Mouse (Mus musculus): ENCODE measurements around the gene Slc4a1. TPM values are rescaled to one million over a fixed set of nuclear protein-coding genes. Genes with fewer than 3 reads are reported as not detected.

The Slc4a1 gene
- polyA plus RNA-seq, 1 experiment from 2014 or later, result 10.4 TPM

DNA sequence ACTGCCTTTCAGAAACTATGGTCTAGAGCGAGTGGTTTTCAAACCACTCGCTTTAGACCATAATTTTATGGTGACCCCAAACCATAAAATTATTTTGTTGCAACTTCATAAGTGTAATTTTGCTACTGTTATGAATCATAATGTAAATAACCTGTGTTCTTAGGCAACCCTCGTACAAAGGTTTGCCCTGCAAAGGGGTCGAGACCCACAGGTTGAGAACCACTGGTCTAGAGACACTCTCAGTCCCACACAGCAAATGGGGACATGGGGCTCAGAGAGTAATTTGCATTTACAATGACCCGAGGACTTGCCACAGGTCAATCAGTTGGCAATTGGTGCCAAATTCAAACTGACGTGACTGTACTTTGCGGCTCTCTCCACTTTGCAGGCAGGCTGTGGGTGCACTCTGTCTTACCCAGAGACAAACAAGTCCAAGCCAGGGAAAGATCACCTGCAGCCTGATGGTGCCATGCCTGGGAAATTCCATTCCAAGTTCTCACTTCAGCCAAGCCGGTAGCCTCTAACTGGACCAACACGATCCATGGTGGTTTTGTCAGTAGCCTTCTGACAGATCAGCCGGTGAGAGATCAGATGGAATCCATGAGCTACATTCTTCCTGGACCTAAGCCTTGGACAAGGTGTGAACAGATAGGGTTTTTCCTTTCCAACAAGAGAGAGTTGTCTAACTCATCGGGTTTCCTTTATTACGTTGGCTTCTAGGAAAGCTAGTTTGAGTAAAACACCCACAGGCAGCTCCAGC lies 6.1 kb upstream of the Slc4a1 start:
- peaks cover 9% of the 10 kb centered on the region; the same call in 1 of the 2 replicates for H3K27me3 ChIP-seq
- H3K36me3 ChIP-seq, result no peaks in the 10 kb centered on the region
- WGBS, result 78% methylated on average over 12 of the region's 12 CpGs
- H3K4me2 ChIP-seq, result no peak overlapping the region
- ATAC-seq (ENCODE audit: insufficient number of reproducible peaks, low FRiP score, low TSS enrichment, low read depth), result no peak
- no peak overlapping the region for H3K4me3 ChIP-seq
- H3K9ac ChIP-seq, result no peak overlapping the region
- H3K4me1 ChIP-seq, result peaks cover 12% of the 10 kb centered on the region
- H3K27ac ChIP-seq, result no peak overlapping the region
- H3K9me3 ChIP-seq, result no peaks in the 10 kb centered on the region

DNA sequence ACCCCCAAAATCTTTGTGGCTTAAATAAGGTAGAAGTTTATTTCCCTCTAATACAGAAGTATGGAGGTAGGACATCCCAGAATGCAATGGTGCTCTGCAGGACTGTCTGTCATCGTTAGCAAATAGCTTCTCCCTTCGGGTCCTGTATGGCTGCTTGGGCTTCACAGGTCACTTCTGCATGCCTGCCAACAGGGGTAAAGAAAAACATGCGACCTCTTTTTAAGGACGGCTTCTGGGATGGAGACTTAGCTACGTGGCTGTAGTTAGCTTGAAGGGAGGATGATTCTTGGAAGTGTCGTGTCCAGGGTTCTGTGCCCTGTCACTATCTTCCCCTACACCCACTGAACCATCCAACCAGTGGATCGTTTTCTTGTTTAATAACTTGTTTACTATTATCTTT lies 4.3 kb upstream of the Slc4a1 start:
- Histone ChIP-seq H3K36me3 (no peaks in the 10 kb centered on the region), H3K27ac (no peak overlapping the region), H3K4me1 (peaks cover 5% of the 10 kb centered on the region; the same call in 1 of the 2 replicates), H3K4me3 (no peak overlapping the region), H3K27me3 (0 out of 2 replicates have a peak, but pooled peaks cover 5% of the 10 kb centered on the region), H3K4me2 (no peak overlapping the region), H3K9me3 (no peaks in the 10 kb centered on the region), H3K9ac (no peak overlapping the region)
- no peak for ATAC-seq (ENCODE audit: insufficient number of reproducible peaks, low FRiP score, low TSS enrichment, low read depth)
- 45% methylated on average over 7 of the region's 7 CpGs for WGBS

DNA sequence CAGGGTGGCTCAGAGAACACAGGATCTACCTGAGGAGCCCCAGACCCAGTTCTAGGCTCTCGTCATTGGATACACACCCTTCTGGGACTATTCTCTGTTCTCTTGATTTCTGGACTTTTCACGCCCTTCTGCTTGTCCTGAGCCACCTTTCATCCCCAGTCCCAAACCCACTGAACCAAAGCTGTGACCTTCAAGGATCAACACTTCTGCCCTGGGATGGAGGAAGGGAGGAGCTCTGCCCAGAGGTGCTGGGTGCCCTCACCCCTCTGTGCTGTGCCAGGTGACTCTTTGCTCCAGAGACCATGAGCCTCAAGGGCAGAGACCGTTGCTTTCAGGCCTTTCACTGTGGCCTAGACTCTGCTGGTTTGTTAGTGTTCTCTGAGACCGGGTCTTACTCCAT lies 3.3 kb upstream of the Slc4a1 start:
- H3K9me3 ChIP-seq, result no peaks in the 10 kb centered on the region
- no peak overlapping the region for H3K27ac ChIP-seq
- WGBS, result 66% methylated on average over 4 of the region's 4 CpGs
- H3K4me1 ChIP-seq, result no peaks in the 10 kb centered on the region
- H3K4me3 ChIP-seq, result no peak overlapping the region
- H3K4me2 ChIP-seq, result no peak overlapping the region
- no peaks in the 10 kb centered on the region for H3K36me3 ChIP-seq
- H3K9ac ChIP-seq, result no peak overlapping the region
- no peak for ATAC-seq (ENCODE audit: insufficient number of reproducible peaks, low FRiP score, low TSS enrichment, low read depth)
- H3K27me3 ChIP-seq, result 0 out of 2 replicates have a peak, but pooled peaks cover 3% of the 10 kb centered on the region

DNA sequence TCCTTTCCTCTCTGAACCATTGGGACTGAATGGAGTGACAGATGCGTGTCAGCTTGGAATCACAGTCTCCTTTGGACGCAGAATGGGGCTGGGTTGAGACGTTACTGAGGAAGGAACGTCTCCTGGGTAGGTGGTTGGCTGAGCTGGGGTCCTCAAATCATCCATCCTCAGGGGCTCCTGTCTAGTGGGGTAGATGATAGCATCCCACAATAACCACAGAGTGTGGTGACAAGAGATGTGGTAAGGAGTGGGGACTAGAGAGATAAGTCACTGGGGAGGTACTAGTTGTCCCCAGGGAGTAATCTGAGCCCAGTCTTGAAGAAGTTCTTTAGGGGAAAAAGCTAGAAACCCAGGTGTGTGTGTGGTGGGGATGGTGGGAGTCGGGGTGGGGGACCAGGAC lies 2.3 kb upstream of the Slc4a1 start:
- Histone ChIP-seq H3K36me3 (no peaks in the 10 kb centered on the region), H3K27ac (no peak overlapping the region), H3K9ac (no peak overlapping the region), H3K4me3 (no peak overlapping the region), H3K4me1 (no peaks in the 10 kb centered on the region), H3K4me2 (no peak overlapping the region), H3K27me3 (0 out of 2 replicates have a peak, but pooled peaks cover 3% of the 10 kb centered on the region), H3K9me3 (no peaks in the 10 kb centered on the region)
- WGBS, result 79% methylated on average over 5 of the region's 5 CpGs
- no peak for ATAC-seq (ENCODE audit: insufficient number of reproducible peaks, low FRiP score, low TSS enrichment, low read depth)

DNA sequence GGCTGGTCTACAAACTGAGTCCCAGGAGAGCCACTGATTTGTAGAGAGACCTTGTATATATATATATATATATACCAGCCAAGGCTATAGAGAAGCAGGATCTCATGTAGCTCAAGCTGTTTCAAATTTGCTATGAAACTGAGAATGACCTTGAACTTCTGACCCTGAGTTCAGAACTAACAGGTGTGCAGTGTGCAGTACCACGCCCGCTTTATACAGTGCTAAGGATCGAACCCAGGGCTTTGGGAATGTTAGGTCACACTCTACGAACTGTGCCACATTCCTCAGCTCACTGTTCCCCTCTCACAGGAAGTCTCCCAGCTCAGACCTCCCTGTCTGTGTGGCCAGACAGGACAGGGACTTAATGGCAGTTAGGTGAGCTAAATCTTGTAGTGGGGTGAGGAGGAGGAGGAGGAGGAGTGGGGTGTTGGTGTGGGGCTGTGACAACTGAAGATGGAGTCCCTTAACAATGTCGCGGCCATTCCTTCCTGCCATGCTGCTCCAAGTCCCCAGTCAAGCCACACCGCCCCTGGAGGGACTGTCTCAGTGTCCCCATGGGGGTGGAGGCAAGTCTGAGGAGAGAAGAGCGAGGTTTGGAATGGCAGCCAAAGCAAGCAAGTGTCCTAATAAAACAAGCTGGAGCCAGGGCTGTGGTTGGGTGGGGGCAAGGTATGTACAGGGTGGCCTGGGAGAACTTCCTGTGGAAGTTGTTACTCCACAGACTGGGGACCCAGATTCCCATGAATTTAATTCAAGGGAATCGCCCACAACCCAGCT lies 1.7 kb upstream of the Slc4a1 start:
- H3K27ac ChIP-seq, result no peak overlapping the region
- no peak for ATAC-seq (ENCODE audit: insufficient number of reproducible peaks, low FRiP score, low TSS enrichment, low read depth)
- H3K4me1 ChIP-seq, result no peaks in the 10 kb centered on the region
- no peak overlapping the region for H3K4me3 ChIP-seq
- H3K4me2 ChIP-seq, result no peak overlapping the region
- H3K9me3 ChIP-seq, result no peaks in the 10 kb centered on the region
- WGBS, result 75% methylated on average over 9 of the region's 9 CpGs
- no peak overlapping the region for H3K9ac ChIP-seq
- H3K36me3 ChIP-seq, result no peaks in the 10 kb centered on the region
- H3K27me3 ChIP-seq, result 0 out of 2 replicates have a peak, but pooled peaks cover 3% of the 10 kb centered on the region

DNA sequence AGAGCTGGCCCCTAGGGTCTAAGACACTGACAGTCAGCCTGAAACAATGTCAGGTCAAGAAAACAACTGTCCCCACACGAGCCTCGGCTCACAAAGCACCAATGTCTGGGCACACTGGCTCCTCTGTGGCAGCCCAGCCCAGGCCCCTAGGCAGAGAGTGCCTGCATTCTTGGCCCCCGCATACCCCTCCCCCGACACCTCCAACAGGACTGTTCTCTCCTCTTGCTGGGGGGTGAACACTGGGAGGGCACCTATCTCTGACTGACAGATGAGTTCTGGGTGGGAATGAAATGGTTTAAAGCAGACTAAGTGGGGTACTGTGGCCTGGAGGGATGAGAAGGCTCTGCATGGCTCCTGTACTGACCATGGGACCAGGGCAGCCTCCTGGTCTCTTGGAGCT lies 304 bp downstream of the Slc4a1 start:
- no peak for ATAC-seq (ENCODE audit: insufficient number of reproducible peaks, low FRiP score, low TSS enrichment, low read depth)
- no peak overlapping the region for H3K4me3 ChIP-seq
- no peaks in the 10 kb centered on the region for H3K36me3 ChIP-seq
- H3K27me3 ChIP-seq, result no peaks in the 10 kb centered on the region
- H3K9me3 ChIP-seq, result no peaks in the 10 kb centered on the region
- H3K4me2 ChIP-seq, result no peak overlapping the region
- H3K4me1 ChIP-seq, result no peaks in the 10 kb centered on the region
- H3K27ac ChIP-seq, result no peak overlapping the region
- 64% methylated on average over 4 of the region's 4 CpGs for WGBS
- no peak overlapping the region for H3K9ac ChIP-seq

DNA sequence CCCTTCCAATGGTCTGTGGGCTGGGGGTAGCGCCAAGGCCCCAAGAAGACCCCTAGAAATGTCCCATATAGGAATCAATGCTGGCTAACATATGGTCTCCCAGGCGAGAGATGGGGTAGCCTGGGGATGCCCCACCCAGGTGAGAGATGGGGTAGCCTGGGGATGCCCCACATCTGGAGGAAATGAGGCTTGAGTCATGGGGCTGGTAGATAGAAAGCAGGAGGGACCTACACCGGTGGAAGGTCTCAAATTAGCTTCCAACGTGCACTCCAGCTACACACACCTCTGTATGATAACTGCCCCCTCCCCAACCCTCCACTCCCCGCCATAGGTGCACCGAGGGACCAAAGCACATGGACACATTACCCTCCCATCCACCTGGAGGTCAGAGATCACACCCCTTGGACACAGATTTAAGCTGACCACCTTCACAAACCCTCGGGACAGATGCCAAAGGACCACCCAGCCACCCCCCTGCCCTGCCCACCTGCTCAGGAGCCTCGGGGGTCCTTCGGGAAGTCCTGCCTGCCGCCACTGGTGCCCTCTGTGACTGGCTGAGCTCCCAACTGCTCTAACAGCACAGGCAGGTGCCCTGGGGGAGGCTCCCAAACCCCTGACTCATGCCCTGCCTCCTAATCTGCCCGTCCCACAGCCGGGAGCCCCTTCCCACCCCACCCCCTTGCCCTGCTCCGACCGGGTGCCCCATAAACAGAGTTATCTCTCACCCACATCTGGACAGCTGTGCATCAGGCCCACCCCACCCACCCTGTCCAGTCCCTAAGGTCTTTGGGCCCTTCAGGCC lies 1.2 kb downstream of the Slc4a1 start:
- WGBS, result 62% methylated on average over 14 of the region's 14 CpGs
- H3K9me3 ChIP-seq, result no peaks in the 10 kb centered on the region

DNA sequence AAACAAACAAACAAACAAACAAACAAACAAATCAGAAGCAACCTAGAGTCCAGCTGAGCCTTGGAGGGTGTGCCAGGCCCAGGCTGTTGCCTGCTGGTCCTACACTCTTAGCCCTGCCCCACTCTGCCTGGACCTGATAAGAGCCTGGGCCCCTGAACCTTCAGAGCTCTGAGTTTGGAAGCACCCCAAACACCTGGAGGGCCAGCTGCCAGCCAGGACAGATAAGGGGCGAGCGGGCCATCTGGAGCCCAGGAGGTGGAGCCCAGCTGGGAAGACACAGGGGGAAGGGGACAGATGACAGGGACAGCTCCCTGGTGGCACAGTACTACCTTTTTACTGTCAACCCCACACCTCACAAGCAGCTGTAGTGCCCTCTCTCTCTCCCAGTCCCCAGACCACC lies 2.4 kb downstream of the Slc4a1 start:
- Histone ChIP-seq H3K9me3 (no peaks in the 10 kb centered on the region), H3K9ac (no peak overlapping the region), H3K4me2 (no peak overlapping the region), H3K4me1 (no peaks in the 10 kb centered on the region), H3K27ac (no peak overlapping the region), H3K4me3 (no peak overlapping the region), H3K36me3 (no peaks in the 10 kb centered on the region), H3K27me3 (0 out of 2 replicates have a peak, but pooled peaks cover 3% of the 10 kb centered on the region)
- no peak for ATAC-seq (ENCODE audit: insufficient number of reproducible peaks, low FRiP score, low TSS enrichment, low read depth)
- WGBS, result 52% methylated on average over 2 of the region's 2 CpGs

More for the DNA sequence above, 1.2 kb downstream of the Slc4a1 start:
- H3K36me3 ChIP-seq, result no peaks in the 10 kb centered on the region
- no peak overlapping the region for H3K4me3 ChIP-seq
- no peak overlapping the region for H3K4me2 ChIP-seq
- no peak for ATAC-seq (ENCODE audit: insufficient number of reproducible peaks, low FRiP score, low TSS enrichment, low read depth)
- no peak overlapping the region for H3K9ac ChIP-seq
- H3K27ac ChIP-seq, result no peak overlapping the region
- H3K27me3 ChIP-seq, result no peaks in the 10 kb centered on the region
- H3K4me1 ChIP-seq, result no peaks in the 10 kb centered on the region

DNA sequence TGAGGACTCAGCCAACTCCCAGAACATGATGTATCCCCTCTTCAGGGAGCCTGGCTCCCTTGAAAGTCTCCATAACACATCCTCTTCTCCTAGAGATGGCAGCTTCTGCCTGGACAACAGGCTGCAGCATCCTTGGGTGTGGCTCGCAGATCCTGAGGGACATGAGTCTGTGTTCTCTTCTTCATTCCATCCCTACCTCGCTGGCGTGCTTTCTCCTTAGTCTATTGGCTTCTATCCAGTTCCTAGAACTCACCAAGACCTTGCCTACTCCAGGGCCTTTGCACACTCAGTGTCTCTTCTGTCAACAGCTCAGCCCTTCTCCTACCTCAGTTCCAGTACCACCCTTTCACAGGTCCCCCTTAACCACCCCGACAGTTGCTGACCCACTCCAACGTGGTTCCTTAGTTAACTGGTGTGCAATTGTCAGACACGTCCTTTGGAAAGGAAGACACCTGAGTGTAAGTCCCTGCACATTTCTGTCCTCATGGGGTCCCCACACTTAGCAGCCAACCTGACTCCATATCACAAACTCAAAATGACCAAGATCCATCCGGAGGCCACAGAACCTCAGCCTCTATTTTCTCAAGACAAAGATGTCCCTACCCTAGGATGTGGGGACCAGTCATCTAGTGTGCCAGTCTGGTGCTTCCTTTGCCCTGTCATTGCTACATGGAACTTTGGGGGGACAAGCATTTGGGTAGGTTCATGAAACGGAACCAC lies 4.1 kb downstream of the Slc4a1 start:
- Histone ChIP-seq H3K36me3 (no peaks in the 10 kb centered on the region), H3K27me3 (peaks cover 5% of the 10 kb centered on the region; the same call in 1 of the 2 replicates), H3K9me3 (no peaks in the 10 kb centered on the region), H3K4me2 (no peak overlapping the region), H3K9ac (no peak overlapping the region), H3K4me1 (no peaks in the 10 kb centered on the region), H3K4me3 (no peak overlapping the region), H3K27ac (no peak overlapping the region)
- 85% methylated on average over 8 of the region's 8 CpGs for WGBS
- no peak for ATAC-seq (ENCODE audit: insufficient number of reproducible peaks, low FRiP score, low TSS enrichment, low read depth)

DNA sequence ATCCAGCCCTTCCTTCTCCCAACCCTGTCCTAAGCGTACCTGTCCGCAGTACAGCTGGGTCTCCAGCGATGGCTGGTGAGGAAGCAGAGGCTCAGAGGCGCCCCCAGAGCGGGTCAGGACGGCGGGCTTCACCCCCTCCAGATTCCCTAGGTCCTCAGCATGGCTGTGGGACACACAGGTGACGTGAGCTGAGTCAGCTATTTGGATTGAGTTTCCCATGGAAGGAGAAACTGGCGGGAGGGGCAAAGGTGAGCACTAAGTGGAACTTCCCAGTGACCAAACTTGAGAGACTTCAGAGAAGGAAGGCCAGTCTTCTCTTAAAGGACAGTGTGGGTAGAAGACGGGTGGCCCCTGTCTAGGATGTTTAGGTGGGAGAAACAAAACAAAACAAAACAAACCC lies 7.6 kb downstream of the Slc4a1 start:
- H3K4me1 ChIP-seq, result no peaks in the 10 kb centered on the region
- no peak for ATAC-seq (ENCODE audit: insufficient number of reproducible peaks, low FRiP score, low TSS enrichment, low read depth)
- H3K4me2 ChIP-seq, result no peak overlapping the region
- H3K9ac ChIP-seq, result no peak overlapping the region
- H3K36me3 ChIP-seq, result no peaks in the 10 kb centered on the region
- WGBS, result 61% methylated on average over 10 of the region's 10 CpGs
- H3K27ac ChIP-seq, result no peak overlapping the region
- peaks cover 15% of the 10 kb centered on the region; the same call in 1 of the 2 replicates for H3K27me3 ChIP-seq
- H3K4me3 ChIP-seq, result no peak overlapping the region
- no peaks in the 10 kb centered on the region for H3K9me3 ChIP-seq

DNA sequence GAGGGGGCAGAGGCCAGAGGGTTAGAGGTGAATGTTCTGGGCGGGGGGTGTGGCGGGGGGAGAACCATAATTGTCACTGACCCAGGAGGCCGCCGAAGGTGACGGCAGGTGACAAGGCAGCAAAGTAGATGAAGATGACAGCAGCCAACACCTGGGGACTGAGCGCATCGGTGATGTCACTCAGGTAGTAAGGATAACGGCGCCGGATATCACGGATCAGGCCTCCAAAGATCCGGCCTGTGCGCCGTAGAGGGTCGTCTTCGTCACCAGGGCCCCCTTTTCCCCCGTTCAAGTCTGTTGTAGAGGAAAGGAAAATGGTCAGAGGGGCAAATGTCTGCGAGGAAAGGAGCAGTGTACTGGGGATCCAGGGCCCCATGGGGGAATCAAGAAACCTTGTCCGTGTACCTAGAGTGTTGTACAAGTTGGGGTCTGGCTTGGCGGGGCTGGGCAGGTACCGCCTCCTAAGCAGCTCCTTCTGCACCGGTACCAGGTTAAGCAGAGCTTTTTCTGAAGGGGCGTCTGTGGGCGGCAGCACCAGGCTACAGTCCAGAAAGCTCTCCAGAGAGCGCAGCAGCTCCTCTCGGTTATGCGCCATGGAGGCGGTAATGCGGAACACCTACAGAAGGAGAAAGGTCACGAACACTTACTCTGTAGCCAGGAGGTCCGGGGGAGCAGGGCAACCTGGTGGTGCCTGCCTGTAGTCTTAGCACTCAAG lies 9.2 kb downstream of the Slc4a1 start:
- Histone ChIP-seq H3K27ac (no peak overlapping the region), H3K4me1 (0 out of 2 replicates have a peak, but pooled peaks cover 2% of the 10 kb centered on the region), H3K27me3 (peaks cover 21% of the 10 kb centered on the region; the same call in 1 of the 2 replicates), H3K9me3 (no peaks in the 10 kb centered on the region), H3K4me3 (no peak overlapping the region), H3K9ac (no peak overlapping the region), H3K36me3 (no peaks in the 10 kb centered on the region), H3K4me2 (no peak overlapping the region)
- ATAC-seq (ENCODE audit: insufficient number of reproducible peaks, low FRiP score, low TSS enrichment, low read depth), result no peak
- WGBS, result 62% methylated on average over 31 of the region's 31 CpGs

All from limb, embryonic 15.5 days (tissue).